Comparison of ENCODE assay signal across 8 mouse cellular contexts in genomic region chr11:3517846-3518732, GRCm38 (mm10). TPM values are rescaled to one million over a fixed set of nuclear protein-coding genes. Genes with fewer than 3 reads are reported as not detected.
DNase-seq lines count a peak whose midpoint lies in the region; ATAC-seq and TF ChIP-seq lines count a peak whose summit lies in the region.

No protein-coding gene starts in this region.

- peaks cover 2% of the 10 kb centered on the region; the same call in 1 of the 2 replicates for H3K27me3 ChIP-seq in kidney, embryonic 16.5 days (ENCODE audit: insufficient read depth, low read length)
- peaks cover 38% of the 10 kb centered on the region for H3K27me3 ChIP-seq in forebrain, embryonic 13.5 days
- no peaks in the 10 kb centered on the region for H3K27me3 ChIP-seq in intestine, postnatal 0 days (replicated peaks; ENCODE audit: control insufficient read depth, insufficient read depth, low read length)
- H3K27me3 ChIP-seq in neural tube, embryonic 14.5 days (ENCODE audit: control insufficient read depth, insufficient read depth, low read length): peaks cover 9% of the 10 kb centered on the region

- no peak for TF ChIP-seq CTCF in intestine, postnatal 0 days (IDR thresholded peaks at IDR 0.05; ENCODE audit: low read depth)

- peak overlapping the region; percentile 83 for H3K4me2 ChIP-seq in kidney, embryonic 16.5 days (replicated peaks; ENCODE audit: low read depth, low read length)
- H3K4me2 ChIP-seq in forebrain, embryonic 13.5 days: peak overlapping the region; percentile 77
- H3K4me2 ChIP-seq in intestine, postnatal 0 days (replicated peaks; ENCODE audit: low read depth): peak overlapping the region; percentile 78; the same call in 1 of the 2 replicates
- peak overlapping the region; percentile 60; the same call in 1 of the 2 replicates for H3K4me2 ChIP-seq in neural tube, embryonic 14.5 days (ENCODE audit: low read depth, low read length)

- DNase-seq in kidney, postnatal 36 days: no peak
- DNase-seq in right cerebral cortex, postnatal 25 days: no peak
- no peak for DNase-seq in gastrocnemius, adult 18-20 months (ENCODE audit: low spot score)
- no peak for DNase-seq in c-Kit-positive CD71-positive TER-119-positive erythroid progenitor cells, embryonic 14.5 days (ENCODE audit: low spot score)

- H3K27ac ChIP-seq in kidney, embryonic 16.5 days (ENCODE audit: low read length): no peak overlapping the region
- H3K27ac ChIP-seq in forebrain, embryonic 13.5 days: no peak overlapping the region
- no peak overlapping the region for H3K27ac ChIP-seq in intestine, postnatal 0 days (ENCODE audit: low read depth, low read length)
- no peak overlapping the region for H3K27ac ChIP-seq in neural tube, embryonic 14.5 days (ENCODE audit: low read depth, low read length)

- 45% methylated on average over 13 of the region's 13 CpGs for WGBS in kidney, embryonic 16.5 days
- WGBS in forebrain, embryonic 13.5 days: 56% methylated on average over 13 of the region's 13 CpGs
- WGBS in intestine, postnatal 0 days: 51% methylated on average over 13 of the region's 13 CpGs
- WGBS in neural tube, embryonic 14.5 days: 63% methylated on average over 13 of the region's 13 CpGs

- no peak overlapping the region for H3K4me3 ChIP-seq in kidney, embryonic 16.5 days (ENCODE audit: low read length)
- H3K4me3 ChIP-seq in forebrain, embryonic 13.5 days: peak overlapping the region; percentile 38
- H3K4me3 ChIP-seq in intestine, postnatal 0 days (ENCODE audit: low read depth, low read length): 0 out of 2 replicates have a peak overlapping the region, but pooled peaks have one; percentile 29
- H3K4me3 ChIP-seq in neural tube, embryonic 14.5 days (ENCODE audit: low read depth, low read length): no peak overlapping the region

- H3K36me3 ChIP-seq in kidney, embryonic 16.5 days (ENCODE audit: insufficient read depth, low read length): peaks cover 32% of the 10 kb centered on the region
- H3K36me3 ChIP-seq in forebrain, embryonic 13.5 days (ENCODE audit: poor library complexity, severe bottlenecking): peaks cover 28% of the 10 kb centered on the region
- H3K36me3 ChIP-seq in intestine, postnatal 0 days (ENCODE audit: control insufficient read depth, insufficient read depth): peaks cover 28% of the 10 kb centered on the region
- H3K36me3 ChIP-seq in neural tube, embryonic 14.5 days (ENCODE audit: control insufficient read depth, insufficient read depth, low read length): no peaks in the 10 kb centered on the region

- H3K4me1 ChIP-seq in kidney, embryonic 16.5 days (ENCODE audit: insufficient read depth, low read length): peaks cover 28% of the 10 kb centered on the region
- peaks cover 25% of the 10 kb centered on the region for H3K4me1 ChIP-seq in forebrain, embryonic 13.5 days
- H3K4me1 ChIP-seq in intestine, postnatal 0 days (replicated peaks; ENCODE audit: control insufficient read depth, insufficient read depth, low read length): peaks cover 10% of the 10 kb centered on the region; the same call in 1 of the 2 replicates
- H3K4me1 ChIP-seq in neural tube, embryonic 14.5 days (ENCODE audit: control insufficient read depth, insufficient read depth, low read length): peaks cover 19% of the 10 kb centered on the region; the same call in 1 of the 2 replicates

- no peaks in the 10 kb centered on the region for H3K9me3 ChIP-seq in kidney, embryonic 16.5 days (ENCODE audit: low read length)
- H3K9me3 ChIP-seq in forebrain, embryonic 13.5 days (replicated peaks): no peaks in the 10 kb centered on the region
- H3K9me3 ChIP-seq in intestine, postnatal 0 days (ENCODE audit: control insufficient read depth): no peaks in the 10 kb centered on the region
- no peaks in the 10 kb centered on the region for H3K9me3 ChIP-seq in neural tube, embryonic 14.5 days (ENCODE audit: control insufficient read depth, low read length)

- ATAC-seq in kidney, embryonic 16.5 days (ENCODE audit: low FRiP score, low TSS enrichment): 0 out of 2 replicates have a peak, but pooled peaks have one; percentile 7
- no peak for ATAC-seq in forebrain, embryonic 13.5 days
- ATAC-seq in intestine, postnatal 0 days: no peak
- ATAC-seq in neural tube, embryonic 14.5 days (ENCODE audit: low read depth): no peak

- H3K9ac ChIP-seq in kidney, embryonic 16.5 days (replicated peaks; ENCODE audit: low read length): no peak overlapping the region
- peak overlapping the region; percentile 60; the same call in 1 of the 2 replicates for H3K9ac ChIP-seq in forebrain, embryonic 13.5 days
- no peak overlapping the region for H3K9ac ChIP-seq in intestine, postnatal 0 days (ENCODE audit: low read depth, low read length)
- H3K9ac ChIP-seq in neural tube, embryonic 14.5 days (replicated peaks; ENCODE audit: low read depth, low read length): no peak overlapping the region

RNA-seq across cellular contexts. Expression of gene Selenom, which starts 3.6 kb away (rescaled TPM):
- 113 and 114 TPM in 2 replicates for polyA plus RNA-seq in kidney, embryonic 16.5 days (2015; fragmentation: Nextera tagmentation; extraction: Ambion mirVana)
- 28.2 and 30.3 TPM in 2 replicates for polyA plus RNA-seq in forebrain, embryonic 13.5 days (2015; fragmentation: Nextera tagmentation; extraction: Ambion mirVana)
- polyA plus RNA-seq in intestine, postnatal 0 days (2015; fragmentation: Nextera tagmentation; extraction: Ambion mirVana): 283 and 284 TPM in 2 replicates
- 98.1 and 127 TPM in 2 replicates for polyA plus RNA-seq in neural tube, embryonic 14.5 days (2014; fragmentation: Nextera tagmentation; extraction: Ambion mirVana)
- total RNA-seq in gastrocnemius, adult 18-20 months (2021): 10 to 100 TPM in 1 of 2 experiments, 1 to 10 TPM in 1; 9.6 to 14.6 TPM

RNA-seq across cellular contexts. Expression of gene Inpp5j, which starts 13.5 kb away (rescaled TPM):
- polyA plus RNA-seq in kidney, embryonic 16.5 days (2015; fragmentation: Nextera tagmentation; extraction: Ambion mirVana): 2.8 and 3.1 TPM in 2 replicates
- 1.1 and 1.5 TPM in 2 replicates for polyA plus RNA-seq in forebrain, embryonic 13.5 days (2015; fragmentation: Nextera tagmentation; extraction: Ambion mirVana)
- polyA plus RNA-seq in intestine, postnatal 0 days (2015; fragmentation: Nextera tagmentation; extraction: Ambion mirVana): 6.8 and 6.9 TPM in 2 replicates
- 6.0 and 7.2 TPM in 2 replicates for polyA plus RNA-seq in neural tube, embryonic 14.5 days (2014; fragmentation: Nextera tagmentation; extraction: Ambion mirVana)
- total RNA-seq in gastrocnemius, adult 18-20 months (2021): 1 to 10 TPM; 2.4 to 2.9 TPM

RNA-seq across cellular contexts. Expression of gene Smtn, which starts 22.3 kb away (rescaled TPM):
- 110 and 116 TPM in 2 replicates for polyA plus RNA-seq in kidney, embryonic 16.5 days (2015; fragmentation: Nextera tagmentation; extraction: Ambion mirVana)
- 21.8 and 21.9 TPM in 2 replicates for polyA plus RNA-seq in forebrain, embryonic 13.5 days (2015; fragmentation: Nextera tagmentation; extraction: Ambion mirVana)
- 75.1 and 82.9 TPM in 2 replicates for polyA plus RNA-seq in intestine, postnatal 0 days (2015; fragmentation: Nextera tagmentation; extraction: Ambion mirVana)
- polyA plus RNA-seq in neural tube, embryonic 14.5 days (2014; fragmentation: Nextera tagmentation; extraction: Ambion mirVana): 7.8 and 16.1 TPM in 2 replicates
- total RNA-seq in gastrocnemius, adult 18-20 months (2021): 10 to 100 TPM; 79.9 to 89.7 TPM

RNA-seq across cellular contexts. Expression of gene Pla2g3, which starts 30.0 kb away (rescaled TPM):
- 0.32 and 0.56 TPM in 2 replicates for polyA plus RNA-seq in kidney, embryonic 16.5 days (2015; fragmentation: Nextera tagmentation; extraction: Ambion mirVana)
- 0.44 and 0.58 TPM in 2 replicates for polyA plus RNA-seq in forebrain, embryonic 13.5 days (2015; fragmentation: Nextera tagmentation; extraction: Ambion mirVana)
- polyA plus RNA-seq in intestine, postnatal 0 days (2015; fragmentation: Nextera tagmentation; extraction: Ambion mirVana): 0.17 and 0.30 TPM in 2 replicates
- polyA plus RNA-seq in neural tube, embryonic 14.5 days (2014; fragmentation: Nextera tagmentation; extraction: Ambion mirVana): 0.97 and 2.2 TPM in 2 replicates
- total RNA-seq in gastrocnemius, adult 18-20 months (2021): not detected

Comparison
In these comparisons a context has a peak if more than half of its experiments do, and no peak if none do; other contexts are left out.
1. H3K4me3 ChIP-seq: peak in forebrain, embryonic 13.5 days (single experiment) and intestine, postnatal 0 days (single experiment); none in kidney, embryonic 16.5 days (single experiment) and neural tube, embryonic 14.5 days (single experiment).
2. Peak in every context shown above with its lines, with median percentiles within 50 percentile points of each other: H3K4me2 ChIP-seq.